Mouse (Mus musculus) cortical plate, adult 2 months (tissue): Measurements from ENCODE around the gene Rab23.

Experiments used
- CTCF ChIP-seq: fragments of 200-500 bp; IDR thresholded peaks from 2 replicates; pipeline ENCODE4 v1.5.1; 2011; ENCODE audit warnings: mild to moderate bottlenecking, control low read depth, low read length; ENCODE audit not compliant: insufficient read depth; ENCODE audit errors: extremely low read depth
- POLR2A ChIP-seq: fragments of 200-500 bp; IDR thresholded peaks from 2 replicates; pipeline ENCODE4 v1.6.1; 2011; ENCODE audit warnings: mild to moderate bottlenecking, low read length, control low read depth; ENCODE audit not compliant: insufficient read depth; ENCODE audit errors: extremely low read depth

DNA sequence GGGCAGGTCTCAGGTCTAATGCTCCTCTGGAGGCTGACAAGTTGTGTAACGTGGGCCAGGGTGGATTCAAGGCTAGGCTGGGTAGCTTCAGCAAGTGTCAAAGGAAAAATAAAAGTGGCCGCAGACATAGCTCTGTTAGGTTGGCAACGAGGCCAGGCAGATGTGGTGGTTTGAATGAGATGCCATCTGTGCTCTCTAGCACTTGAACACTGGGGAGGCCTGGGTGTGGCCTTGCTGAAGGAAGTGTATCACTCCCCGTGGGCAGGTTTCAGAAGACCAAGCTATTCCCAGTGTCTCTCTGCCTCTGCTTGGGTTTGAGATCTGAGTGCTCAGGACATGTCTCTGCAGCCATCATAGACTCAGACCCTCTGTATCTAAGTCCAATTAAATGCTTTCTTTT is 38.8 kb downstream of the Rab23 start:
- no peak for TF ChIP-seq POLR2A
- TF ChIP-seq CTCF: no peak
